Comparison of ENCODE assay signal across 8 mouse cellular contexts in genomic region chr10:57448051-57448716, GRCm38 (mm10). TPM values are rescaled to one million over a fixed set of nuclear protein-coding genes. Genes with fewer than 3 reads are reported as not detected.
DNase-seq lines count a peak whose midpoint lies in the region; ATAC-seq and TF ChIP-seq lines count a peak whose summit lies in the region.

No protein-coding gene starts in this region.

- H3K27me3 ChIP-seq in kidney, adult 2 months (replicated peaks; ENCODE audit: control insufficient read depth, insufficient read depth, low read length) = no peaks in the 10 kb centered on the region
- no peaks in the 10 kb centered on the region for H3K27me3 ChIP-seq in limb, embryonic 10.5 days (ENCODE audit: low read depth, poor library complexity, severe bottlenecking)
- no peaks in the 10 kb centered on the region for H3K27me3 ChIP-seq in midbrain, embryonic 13.5 days

- ATAC-seq in midbrain, embryonic 13.5 days = peak; percentile 79

- peak; percentile 54 to 78 for DNase-seq in urinary bladder, adult 18-20 months (ENCODE audit: low spot score in 2 of 2)
- no peak for DNase-seq in urinary bladder, postnatal 10 days (ENCODE audit: low spot score)
- peak; percentile 79 for DNase-seq in embryo, embryonic 9.5 days (ENCODE audit: extremely low spot score)
- peak; percentile 46 to 70 for DNase-seq in gastrocnemius, postnatal 4 days (ENCODE audit: low spot score in 2 of 2)
- peak; percentile 79 for DNase-seq in kidney, adult 2 months
- DNase-seq in limb, embryonic 10.5 days (ENCODE audit: low spot score) = peak; percentile 84
- peak; percentile 48 to 83 for DNase-seq in spleen, postnatal 10 days (ENCODE audit: low spot score in 2 of 2)

- WGBS in kidney, adult 2 months = 4% methylated on average over 19 of the region's 19 CpGs
- WGBS in limb, embryonic 10.5 days = 7% methylated on average over 19 of the region's 19 CpGs
- 6% methylated on average over 19 of the region's 19 CpGs for WGBS in midbrain, embryonic 13.5 days

- H3K4me1 ChIP-seq in kidney, adult 2 months (ENCODE audit: control insufficient read depth, insufficient read depth, low read length) = no peaks in the 10 kb centered on the region
- no peaks in the 10 kb centered on the region for H3K4me1 ChIP-seq in limb, embryonic 10.5 days
- H3K4me1 ChIP-seq in midbrain, embryonic 13.5 days (replicated peaks) = no peaks in the 10 kb centered on the region

- no peak overlapping the region; the same call in 1 of the 2 replicates for H3K4me3 ChIP-seq in kidney, adult 2 months (ENCODE audit: insufficient read depth, low read depth, low read length)
- peak overlapping the region; percentile 39 for H3K4me3 ChIP-seq in limb, embryonic 10.5 days
- H3K4me3 ChIP-seq in midbrain, embryonic 13.5 days (replicated peaks) = peak overlapping the region; percentile 23

- TF ChIP-seq CTCF in kidney, adult 2 months (conservative IDR thresholded peaks at IDR 0.05; ENCODE audit: insufficient read depth, insufficient read length, low read depth, low read length) = peak; percentile 79

- no peaks in the 10 kb centered on the region for H3K9me3 ChIP-seq in limb, embryonic 10.5 days (replicated peaks)
- no peaks in the 10 kb centered on the region for H3K9me3 ChIP-seq in midbrain, embryonic 13.5 days

- H3K9ac ChIP-seq in midbrain, embryonic 13.5 days (replicated peaks) = no peak overlapping the region

- no peak overlapping the region for H3K27ac ChIP-seq in kidney, adult 2 months (ENCODE audit: insufficient read depth, low read depth, low read length)
- H3K27ac ChIP-seq in limb, embryonic 10.5 days = no peak overlapping the region
- no peak overlapping the region for H3K27ac ChIP-seq in midbrain, embryonic 13.5 days

- H3K4me2 ChIP-seq in midbrain, embryonic 13.5 days (replicated peaks) = 0 out of 2 replicates have a peak overlapping the region, but pooled peaks have one; percentile 11

- H3K36me3 ChIP-seq in kidney, adult 2 months (ENCODE audit: control insufficient read depth, insufficient read depth, low read length) = no peaks in the 10 kb centered on the region
- no peaks in the 10 kb centered on the region for H3K36me3 ChIP-seq in limb, embryonic 10.5 days
- H3K36me3 ChIP-seq in midbrain, embryonic 13.5 days = no peaks in the 10 kb centered on the region

- TF ChIP-seq POLR2A in kidney, adult 2 months (IDR thresholded peaks at IDR 0.05; ENCODE audit: low read depth, low read length) = no peak

RNA-seq across cellular contexts. Expression of gene Hsf2, which starts 38.0 kb away (rescaled TPM):
- 10 to 100 TPM; 38.0 to 50.0 TPM for total RNA-seq in gastrocnemius, postnatal 4 days (2021)
- polyA plus RNA-seq in kidney, adult 2 months (2012; rRNA removed) = 4.5 and 4.9 TPM in 2 replicates
- polyA plus RNA-seq in limb, embryonic 10.5 days (2016; fragmentation: Nextera tagmentation; extraction: Ambion mirVana) = 35.9 and 43.4 TPM in 2 replicates
- 86.4 and 100 TPM in 2 replicates for polyA plus RNA-seq in midbrain, embryonic 13.5 days (2015; fragmentation: Nextera tagmentation; extraction: Ambion mirVana)
